Mouse (Mus musculus) gastrocnemius, postnatal 4 days (tissue): ENCODE data around the gene Chad. TPM values are rescaled to one million over a fixed set of nuclear protein-coding genes. Genes with fewer than 3 reads are reported as not detected.

Experiments used
- DNase-seq, 2 experiments: peaks; one replicate each; pipeline ENCODE4 v3.0.0; 2021 to 2022; ENCODE audit warnings: low spot score in 2 of 2, mixed read lengths in 2 of 2
- total RNA-seq, 2 experiments: library from RNA; stranded (reverse); gene quantifications; 2 replicates each; pipeline ENCODE4 v1.2.3; 2021

The Chad gene
- total RNA-seq, 2 experiments from 2014 or later = 1.5 to 2.8 TPM

GRCm38 (mm10) chr11:94615494-94615893 lies 50.6 kb downstream of the Chad start:
- DNase-seq = no peak

- no peak for DNase-seq
Measured at GRCm38 (mm10) chr11:94617646-94618045, 52.8 kb downstream of the Chad start.

Other genes with a start within 250 kb of the Chad start
- 10 to 100 TPM; 62.7 to 73.3 TPM for gene Luc7l3, start 243.1 kb upstream of the Chad start, total RNA-seq
- gene Ankrd40, start 237.0 kb upstream of the Chad start, total RNA-seq = 100 to 1,000 TPM; 127 to 137 TPM
- 1 to 10 TPM; 2.0 to 2.4 TPM for gene Abcc3, start 172.1 kb upstream of the Chad start, total RNA-seq
- 10 to 100 TPM; 18.7 to 22.7 TPM for gene Cacna1g, start 90.8 kb upstream of the Chad start, total RNA-seq
- gene Spata20, start 78.9 kb upstream of the Chad start, total RNA-seq = under 1 TPM in 1 of 2 experiments, not detected in 1; 0.29 TPM
- gene Epn3, start 65.1 kb upstream of the Chad start, total RNA-seq = under 1 TPM; 0.47 to 0.49 TPM
- under 1 TPM; 0.26 to 0.59 TPM for gene Mycbpap, start 43.3 kb upstream of the Chad start, total RNA-seq
- 1 to 10 TPM; 4.7 to 6.0 TPM for gene Rsad1, start 15.8 kb upstream of the Chad start, total RNA-seq
- gene Acsf2, start 36.8 kb downstream of the Chad start, total RNA-seq = 10 to 100 TPM; 10.5 to 11.6 TPM
- 10 to 100 TPM; 68.8 to 72.2 TPM for gene Lrrc59, start 64.7 kb downstream of the Chad start, total RNA-seq
- 10 to 100 TPM; 55.3 to 60.3 TPM for gene Mrpl27, start 88.7 kb downstream of the Chad start, total RNA-seq
- 1 to 10 TPM; 4.3 to 4.5 TPM for gene Eme1, start 88.9 kb downstream of the Chad start, total RNA-seq
- 10 to 100 TPM; 17.4 to 18.6 TPM for gene Xylt2, start 112.5 kb downstream of the Chad start, total RNA-seq
- not detected for gene Gm11541, start 139.5 kb downstream of the Chad start, total RNA-seq
- 1 to 10 TPM in 1 of 2 experiments, under 1 TPM in 1; 0.98 to 1.3 TPM for gene Cdc34b, start 176.7 kb downstream of the Chad start, total RNA-seq
- not detected for gene Tmem92, start 217.7 kb downstream of the Chad start, total RNA-seq